Mouse (Mus musculus): ENCODE measurements at regions not wholly inside any gene's neighbourhood (a gene's known extent, or its start where the extent isn't known, plus 50 kb on each side); places are given as distances from the start of the nearest gene placed in this dataset.

- DNase-seq (ENCODE audit: low spot score): no peak
These were observed 104.1 kb downstream of the Uchl5 start for GRCm38 (mm10) chr1:143881192-143881591.

GRCm38 (mm10) chr1:143879622-143880021 is 102.5 kb downstream of the Uchl5 start:
- no peak for DNase-seq (ENCODE audit: low spot score)

DNA sequence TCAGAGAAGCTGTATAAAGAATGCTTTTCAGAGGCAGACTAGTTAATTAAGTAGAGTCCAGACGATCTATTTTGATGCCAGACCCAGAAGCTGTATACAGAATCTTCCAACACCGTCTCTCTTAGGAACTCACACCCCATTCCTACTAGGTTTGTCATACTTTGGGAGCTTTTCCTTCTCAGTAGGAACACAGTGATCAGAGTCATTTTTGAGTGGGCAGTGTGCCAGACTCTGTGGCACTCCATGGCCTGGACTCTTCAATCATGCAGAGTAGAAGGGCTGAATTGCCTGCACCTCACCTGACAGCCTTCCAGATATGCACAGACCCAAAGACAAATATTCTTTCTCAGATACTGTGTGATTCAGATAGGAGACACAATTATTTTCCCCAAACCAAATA is 101.2 kb downstream of the Uchl5 start:
- no peak for DNase-seq (ENCODE audit: low spot score)

DNA sequence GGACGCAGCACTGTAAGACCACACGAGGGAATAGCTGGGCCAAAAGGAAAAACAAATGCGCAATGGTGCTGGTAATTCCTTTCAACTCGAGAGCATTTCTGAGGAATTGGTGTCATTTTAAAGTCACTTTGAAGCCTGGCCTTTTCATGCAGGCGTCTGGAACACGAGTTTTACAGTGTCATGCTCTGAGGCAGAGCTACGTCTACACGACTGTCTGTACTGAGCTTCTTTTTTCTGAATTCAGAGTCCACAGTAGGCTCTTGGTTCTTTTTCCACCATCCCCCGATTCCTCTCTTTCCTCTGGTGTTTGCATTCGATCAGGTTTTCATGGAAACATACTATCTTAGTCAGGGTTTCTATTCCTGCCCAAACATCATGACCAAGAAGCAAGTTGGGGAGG is 83.2 kb downstream of the Uchl5 start:
- DNase-seq (ENCODE audit: low spot score): no peak

DNA sequence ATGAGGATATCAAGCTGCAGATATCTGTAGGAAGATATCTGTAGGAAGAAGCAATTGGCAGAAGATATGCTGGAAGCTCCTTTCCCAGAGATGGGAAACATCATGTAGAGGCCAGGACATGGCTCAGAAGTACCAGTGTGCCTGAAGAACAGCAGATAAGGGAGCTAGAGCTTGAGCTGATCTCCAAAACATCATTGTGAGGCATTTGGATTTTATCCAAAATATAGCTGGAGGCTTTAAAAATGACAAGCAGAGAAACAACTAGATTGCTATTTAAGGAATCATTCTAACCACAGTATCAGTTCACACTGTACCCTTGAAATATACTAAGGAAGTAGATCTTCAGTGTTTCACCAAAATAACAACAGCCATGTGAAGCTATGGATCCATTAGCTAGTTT is 81.5 kb downstream of the Uchl5 start:
- no peak for DNase-seq (ENCODE audit: low spot score)
